Mouse (Mus musculus) cerebellum, postnatal 10 days (tissue): ENCODE measurements at regions not wholly inside any gene's neighbourhood (a gene's known extent, or its start where the extent isn't known, plus 50 kb on each side); places are given as distances from the start of the nearest gene placed in this dataset.

ENCODE experiments used
- DNase-seq, 2 experiments: peaks; one replicate each; pipeline ENCODE4 v3.0.0; 2021; ENCODE audit warnings: mixed read lengths in 2 of 2

GRCm38 (mm10) chr3:138668394-138669092, 73.5 kb upstream of the Tspan5 start:
- no peak for DNase-seq

- no peak for DNase-seq
Observed at GRCm38 (mm10) chr3:138675881-138676280, 66.1 kb upstream of the Tspan5 start.

GRCm38 (mm10) chr3:138678351-138678750, 63.6 kb upstream of the Tspan5 start:
- DNase-seq, result no peak

GRCm38 (mm10) chr3:138686636-138687230, 55.3 kb upstream of the Tspan5 start:
- DNase-seq, result no peak

- DNase-seq, result no peak
Observed at GRCm38 (mm10) chr3:138688606-138689005, 53.4 kb upstream of the Tspan5 start.
